Mouse (Mus musculus): Measurements from ENCODE around the gene Neurl4. TPM values are rescaled to one million over a fixed set of nuclear protein-coding genes. Genes with fewer than 3 reads are reported as not detected.
"Not testable (repeated sequence)": the region's sequence is repeated elsewhere in the genome, so short reads cannot be mapped to it uniquely, and the experiment has no call there.

The Neurl4 gene
- polyA plus RNA-seq, 1 experiment, result 5.1 TPM

GRCm38 (mm10) chr11:69927501-69927900 is 26.6 kb downstream of the Neurl4 start:
- no peaks in the 10 kb centered on the region for H3K9me3 ChIP-seq (ENCODE audit: control insufficient read depth, low read length)
- peaks cover 20% of the 10 kb centered on the region for H3K4me1 ChIP-seq (ENCODE audit: control insufficient read depth)
- no peak overlapping the region for H3K4me3 ChIP-seq (replicated peaks)
- no peaks in the 10 kb centered on the region for H3K36me3 ChIP-seq (ENCODE audit: control insufficient read depth)
- H3K27me3 ChIP-seq (ENCODE audit: control insufficient read depth), result peaks cover 3% of the 10 kb centered on the region; the same call in 1 of the 2 replicates
- no peak for TF ChIP-seq TAL1 (IDR thresholded peaks at IDR 0.05; ENCODE audit: low read length)

- TF ChIP-seq GATA1 (IDR thresholded peaks at IDR 0.05; ENCODE audit: low read length) (no peak), TAL1 (IDR thresholded peaks at IDR 0.05; ENCODE audit: low read length) (no peak)
Measured at GRCm38 (mm10) chr11:69929712-69930111, 28.8 kb downstream of the Neurl4 start.

DNA sequence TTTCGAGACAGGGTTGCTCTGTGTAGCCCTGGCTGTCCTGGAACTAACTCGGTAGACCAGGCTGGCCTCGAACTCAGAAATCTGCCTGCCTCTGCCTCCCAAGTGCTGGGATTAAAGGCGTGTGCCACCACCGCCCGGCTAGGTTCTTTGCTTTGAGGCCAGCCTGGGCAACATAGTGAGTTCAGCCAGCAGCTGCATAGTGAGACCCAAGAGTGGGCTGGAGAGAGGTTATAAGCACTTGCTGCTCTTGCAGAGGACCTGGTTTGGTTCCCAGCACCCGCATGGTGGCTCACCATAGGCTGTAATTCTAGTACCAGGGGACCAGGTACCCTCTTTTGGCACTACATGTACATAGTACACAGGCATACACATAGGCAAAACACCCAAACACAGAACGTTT is 29.3 kb downstream of the Neurl4 start:
- Histone ChIP-seq H3K27me3 (ENCODE audit: control insufficient read depth) (peaks cover 17% of the 10 kb centered on the region), H3K4me1 (ENCODE audit: control insufficient read depth) (peaks cover 17% of the 10 kb centered on the region)
- not testable (repeated sequence) for H3K4me3 ChIP-seq (replicated peaks); H3K9me3 ChIP-seq (ENCODE audit: control insufficient read depth, low read length); H3K36me3 ChIP-seq (ENCODE audit: control insufficient read depth)

More at GRCm38 (mm10) chr11:69929712-69930111, 28.8 kb downstream of the Neurl4 start:
- H3K4me3 ChIP-seq (replicated peaks), result no peak overlapping the region
- H3K36me3 ChIP-seq (ENCODE audit: control insufficient read depth), result no peaks in the 10 kb centered on the region
- H3K4me1 ChIP-seq (ENCODE audit: control insufficient read depth), result peaks cover 12% of the 10 kb centered on the region
- no peaks in the 10 kb centered on the region; the same call in 1 of the 2 replicates for H3K9me3 ChIP-seq (ENCODE audit: control insufficient read depth, low read length)
- peaks cover 13% of the 10 kb centered on the region for H3K27me3 ChIP-seq (ENCODE audit: control insufficient read depth)

GRCm38 (mm10) chr11:69930967-69931537 is 30.2 kb downstream of the Neurl4 start:
- Histone ChIP-seq H3K36me3 (ENCODE audit: control insufficient read depth) (no peaks in the 10 kb centered on the region), H3K4me3 (replicated peaks) (no peak overlapping the region), H3K9me3 (ENCODE audit: control insufficient read depth, low read length) (peaks cover 11% of the 10 kb centered on the region), H3K27me3 (ENCODE audit: control insufficient read depth) (peaks cover 26% of the 10 kb centered on the region), H3K4me1 (ENCODE audit: control insufficient read depth) (peaks cover 26% of the 10 kb centered on the region)
- TF ChIP-seq TAL1 (IDR thresholded peaks at IDR 0.05; ENCODE audit: low read length) (no peak), GATA1 (IDR thresholded peaks at IDR 0.05; ENCODE audit: low read length) (no peak)

GRCm38 (mm10) chr11:69931769-69932168 is 30.9 kb downstream of the Neurl4 start:
- Histone ChIP-seq H3K9me3 (ENCODE audit: control insufficient read depth, low read length) (peaks cover 14% of the 10 kb centered on the region), H3K36me3 (ENCODE audit: control insufficient read depth) (no peaks in the 10 kb centered on the region), H3K4me3 (replicated peaks) (no peak overlapping the region), H3K27me3 (ENCODE audit: control insufficient read depth) (peaks cover 33% of the 10 kb centered on the region), H3K4me1 (ENCODE audit: control insufficient read depth) (peaks cover 33% of the 10 kb centered on the region)
- TF ChIP-seq GATA1 (IDR thresholded peaks at IDR 0.05; ENCODE audit: low read length) (no peak), TAL1 (IDR thresholded peaks at IDR 0.05; ENCODE audit: low read length) (no peak)

GRCm38 (mm10) chr11:69932254-69932653 is 31.4 kb downstream of the Neurl4 start:
- no peak for TF ChIP-seq TAL1 (IDR thresholded peaks at IDR 0.05; ENCODE audit: low read length)
- no peak for TF ChIP-seq GATA1 (IDR thresholded peaks at IDR 0.05; ENCODE audit: low read length)
- Histone ChIP-seq H3K4me3 (replicated peaks) (no peak overlapping the region), H3K36me3 (ENCODE audit: control insufficient read depth) (no peaks in the 10 kb centered on the region), H3K4me1 (ENCODE audit: control insufficient read depth) (peaks cover 38% of the 10 kb centered on the region), H3K9me3 (ENCODE audit: control insufficient read depth, low read length) (peaks cover 17% of the 10 kb centered on the region), H3K27me3 (ENCODE audit: control insufficient read depth) (peaks cover 38% of the 10 kb centered on the region)

- H3K27me3 ChIP-seq (ENCODE audit: control insufficient read depth), result peaks cover 46% of the 10 kb centered on the region
- H3K9me3 ChIP-seq (ENCODE audit: control insufficient read depth, low read length), result peaks cover 17% of the 10 kb centered on the region
- peaks cover 42% of the 10 kb centered on the region for H3K4me1 ChIP-seq (ENCODE audit: control insufficient read depth)
- no peak overlapping the region for H3K4me3 ChIP-seq (replicated peaks)
- no peaks in the 10 kb centered on the region for H3K36me3 ChIP-seq (ENCODE audit: control insufficient read depth)
- no peak for TF ChIP-seq TAL1 (IDR thresholded peaks at IDR 0.05; ENCODE audit: low read length)
- TF ChIP-seq GATA1 (IDR thresholded peaks at IDR 0.05; ENCODE audit: low read length), result no peak
Measured at GRCm38 (mm10) chr11:69933066-69933465, 32.2 kb downstream of the Neurl4 start.

GRCm38 (mm10) chr11:69934169-69934568 is 33.3 kb downstream of the Neurl4 start:
- H3K4me3 ChIP-seq (replicated peaks), result peak overlapping the region; percentile 47
- peaks cover 17% of the 10 kb centered on the region for H3K9me3 ChIP-seq (ENCODE audit: control insufficient read depth, low read length)
- H3K27me3 ChIP-seq (ENCODE audit: control insufficient read depth), result peaks cover 57% of the 10 kb centered on the region
- H3K4me1 ChIP-seq (ENCODE audit: control insufficient read depth), result peaks cover 52% of the 10 kb centered on the region
- TF ChIP-seq GATA1 (IDR thresholded peaks at IDR 0.05; ENCODE audit: low read length), result no peak
- no peak for TF ChIP-seq TAL1 (IDR thresholded peaks at IDR 0.05; ENCODE audit: low read length)
- no peaks in the 10 kb centered on the region for H3K36me3 ChIP-seq (ENCODE audit: control insufficient read depth)

DNA sequence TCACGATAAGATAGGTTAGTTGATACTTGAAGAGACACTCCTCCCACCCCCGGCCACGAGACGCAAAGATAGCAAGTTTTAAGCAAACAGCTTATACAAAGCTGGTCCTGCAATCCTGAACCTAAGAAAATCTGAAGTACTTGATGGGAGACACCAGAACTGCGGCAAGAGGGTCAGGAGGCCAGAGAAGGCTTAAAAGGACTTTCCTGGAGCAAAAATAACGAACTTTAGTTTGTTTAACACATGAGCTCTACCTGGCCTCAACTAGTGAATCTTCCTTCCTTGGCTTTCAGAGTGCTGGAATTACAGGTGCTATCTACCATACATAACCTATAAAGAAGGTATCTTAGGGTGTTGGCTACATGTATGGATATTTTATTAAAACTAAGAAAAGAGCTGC is 33.8 kb downstream of the Neurl4 start:
- Histone ChIP-seq H3K27me3 (ENCODE audit: control insufficient read depth) (peaks cover 62% of the 10 kb centered on the region), H3K4me1 (ENCODE audit: control insufficient read depth) (peaks cover 56% of the 10 kb centered on the region), H3K4me3 (replicated peaks) (peak overlapping the region; percentile 47), H3K36me3 (ENCODE audit: control insufficient read depth) (no peaks in the 10 kb centered on the region), H3K9me3 (ENCODE audit: control insufficient read depth, low read length) (peaks cover 17% of the 10 kb centered on the region)
- TF ChIP-seq GATA1 (IDR thresholded peaks at IDR 0.05; ENCODE audit: low read length) (no peak), TAL1 (IDR thresholded peaks at IDR 0.05; ENCODE audit: low read length) (no peak)
